Mouse (Mus musculus): ENCODE measurements at regions not wholly inside any gene's neighbourhood (a gene's known extent, or its start where the extent isn't known, plus 50 kb on each side); places are given as distances from the start of the nearest gene placed in this dataset.

DNA sequence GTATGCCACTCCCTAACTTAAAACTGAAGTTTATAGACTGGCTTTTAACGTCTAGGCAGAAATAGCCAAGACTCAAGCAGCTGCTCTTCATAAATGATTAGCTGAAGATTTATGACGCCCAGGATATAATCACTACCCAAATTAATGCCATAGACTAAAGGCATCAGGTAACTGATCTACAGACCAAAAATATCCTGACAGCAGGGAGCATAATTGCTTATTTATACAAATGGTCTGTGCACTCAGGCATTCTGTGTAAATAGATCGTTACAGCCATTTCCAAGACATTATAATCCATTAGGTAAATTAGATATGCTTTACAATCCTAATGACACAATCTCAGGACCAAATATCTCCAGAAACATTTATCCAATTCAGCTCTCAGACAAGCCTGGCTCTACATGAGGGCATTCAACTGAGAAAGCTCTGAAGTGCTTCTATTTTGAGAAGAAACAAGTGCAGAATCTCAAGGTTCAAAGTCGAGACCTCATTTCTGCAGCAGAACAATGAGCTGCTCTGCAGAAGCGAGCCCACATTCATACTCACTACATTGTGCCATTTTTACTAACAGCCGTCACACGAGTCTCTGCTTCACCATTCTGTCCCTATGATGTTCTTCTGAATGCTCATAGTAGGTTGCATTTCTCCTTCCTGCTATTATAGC is 111.9 kb upstream of the Actbl2 start:
- no peak for TF ChIP-seq CTCF (IDR thresholded peaks at IDR 0.05; ENCODE audit: insufficient read depth, low read depth, low read length)
- TF ChIP-seq POLR2A (IDR thresholded peaks at IDR 0.05; ENCODE audit: insufficient read depth, low read depth, low read length) = no peak
